Mouse (Mus musculus) lung, postnatal 0 days (tissue): ENCODE results near the gene Smpdl3b.

ENCODE experiments used
- CTCF ChIP-seq: IDR thresholded peaks from 2 replicates; pipeline ENCODE4 v1.5.1; 2016; ENCODE audit warnings: antibody characterized with exemption, mild to moderate bottlenecking
- EP300 ChIP-seq: IDR thresholded peaks from 2 replicates; pipeline ENCODE4 v1.6.1; 2016; ENCODE audit warnings: antibody characterized with exemption, mild to moderate bottlenecking, control low read depth

DNA sequence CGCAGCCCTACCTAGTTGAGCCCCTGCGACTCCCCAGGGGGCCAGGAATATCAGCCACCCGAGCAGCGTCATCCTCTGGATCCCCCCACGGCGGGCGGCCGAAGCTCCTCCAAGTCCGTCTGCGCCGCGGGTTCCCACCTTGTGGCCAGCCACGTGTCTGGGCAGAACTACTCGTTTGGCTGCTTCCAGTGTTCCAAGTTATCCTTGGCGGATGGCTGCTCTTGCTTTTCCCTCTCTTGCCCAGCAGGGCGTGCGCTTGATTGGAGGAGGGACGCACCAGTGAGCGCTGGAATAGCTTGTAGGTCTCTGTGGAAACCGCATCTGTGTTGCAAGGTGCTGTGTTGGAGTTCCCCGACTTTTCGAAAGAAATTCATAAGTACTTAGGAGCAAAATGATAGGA, at the start of gene Smpdl3b:
- TF ChIP-seq EP300 (no peak), CTCF (peak; percentile 80)
